Mouse (Mus musculus): ENCODE data around the gene C7. TPM values are rescaled to one million over a fixed set of nuclear protein-coding genes. Genes with fewer than 3 reads are reported as not detected.

C7 gene
- polyA plus RNA-seq (2014; fragmentation: Illumina TruSeq; extraction: RNeasy Lipid Tissue Mini Kit (QIAGEN cat#74804); ENCODE audit: low read depth, low replicate concordance): 72.6 TPM

GRCm38 (mm10) chr15:5063635-5064034 lies at the start of gene C7:
C7 (minus strand) TSS chr15:5063740.

GRCm38 (mm10) chr15:5107686-5108654 lies 44.4 kb upstream of the C7 start, which contains the start of gene Card6:
Card6 (minus strand) TSS chr15:5108539.

Other genes with a start within 250 kb of the C7 start
- 861 TPM for gene Mroh2b, start 165.0 kb downstream of the C7 start, polyA plus RNA-seq (2014; fragmentation: Illumina TruSeq; extraction: RNeasy Lipid Tissue Mini Kit (QIAGEN cat#74804); ENCODE audit: low read depth, low replicate concordance)
- gene Card6, start 44.8 kb upstream of the C7 start, polyA plus RNA-seq (2014; fragmentation: Illumina TruSeq; extraction: RNeasy Lipid Tissue Mini Kit (QIAGEN cat#74804); ENCODE audit: low read depth, low replicate concordance): 8.7 TPM
- gene Rpl37, start 52.9 kb upstream of the C7 start, polyA plus RNA-seq (2014; fragmentation: Illumina TruSeq; extraction: RNeasy Lipid Tissue Mini Kit (QIAGEN cat#74804); ENCODE audit: low read depth, low replicate concordance): 19.1 TPM
- gene Prkaa1, start 80.1 kb upstream of the C7 start, polyA plus RNA-seq (2014; fragmentation: Illumina TruSeq; extraction: RNeasy Lipid Tissue Mini Kit (QIAGEN cat#74804); ENCODE audit: low read depth, low replicate concordance): 20.3 TPM
- 15.6 TPM for gene Ttc33, start 121.8 kb upstream of the C7 start, polyA plus RNA-seq (2014; fragmentation: Illumina TruSeq; extraction: RNeasy Lipid Tissue Mini Kit (QIAGEN cat#74804); ENCODE audit: low read depth, low replicate concordance)
- 0.21 TPM for gene Ptger4, start 180.4 kb upstream of the C7 start, polyA plus RNA-seq (2014; fragmentation: Illumina TruSeq; extraction: RNeasy Lipid Tissue Mini Kit (QIAGEN cat#74804); ENCODE audit: low read depth, low replicate concordance)